Mouse (Mus musculus) splenic B cell, adult 2 months (primary cell): Measurements from ENCODE around the gene Arfip2.

Source experiments
- DNase-seq: peaks from one replicate; pipeline ENCODE4 v3.0.0-alpha.2; 2011; ENCODE audit warnings: low read depth, low spot score
- H3K27me3 ChIP-seq: 2 replicates; pipeline ENCODE4 v1.6.1; 2012; ENCODE audit warnings: mild to moderate bottlenecking, low read length, moderate library complexity, mixed read lengths; ENCODE audit not compliant: control insufficient read depth, poor library complexity, insufficient read depth, severe bottlenecking
- H3K36me3 ChIP-seq: 2 replicates; pipeline ENCODE4 v1.6.1; 2012; ENCODE audit warnings: mild to moderate bottlenecking, low read length, moderate library complexity, mixed read lengths; ENCODE audit not compliant: control insufficient read depth, poor library complexity, insufficient read depth, severe bottlenecking

The Arfip2 gene

DNA sequence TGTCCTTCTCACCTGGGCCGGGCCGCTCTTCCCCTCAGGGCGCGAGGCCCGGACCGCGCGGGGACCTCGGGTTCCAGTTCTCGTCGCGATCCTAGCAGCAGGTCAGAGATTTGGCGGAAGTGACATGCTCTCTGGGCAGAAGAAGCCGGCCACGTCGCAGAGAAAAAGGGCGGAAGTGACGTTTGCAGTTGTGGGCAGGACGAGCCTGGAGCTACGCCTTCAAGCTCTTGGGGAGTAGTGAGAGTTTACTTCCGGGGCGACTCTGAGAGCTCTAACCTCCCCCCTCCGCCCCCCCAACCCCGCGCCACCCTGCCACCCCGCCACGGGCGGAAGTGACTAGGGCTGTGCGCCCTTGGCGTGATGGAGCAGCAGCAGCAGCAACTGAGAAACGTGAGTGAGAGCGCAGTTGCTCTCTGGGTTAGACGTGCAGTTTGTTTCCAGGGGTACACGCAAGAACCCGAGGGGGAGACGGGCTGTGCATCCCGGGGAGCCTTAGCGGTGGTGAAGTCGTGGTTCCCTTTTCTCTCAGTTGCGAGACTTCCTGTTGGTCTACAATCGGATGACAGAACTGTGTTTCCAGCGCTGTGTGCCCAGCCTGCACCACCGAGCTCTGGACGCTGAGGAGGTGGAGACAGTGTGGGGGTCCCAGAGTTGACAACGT is at the start of gene Arfip2, which contains the start of gene Gm45799:
Gene Arfip2 (minus strand): TSS at position 184 of the 661 bp plus-strand sequence.
Gene Gm45799 (plus strand): TSS at position 320 of the 661 bp plus-strand sequence.
- peak; percentile 99 for DNase-seq
- H3K36me3 ChIP-seq: peaks cover 5% of the 10 kb centered on the region; the same call in 1 of the 2 replicates
- no peaks in the 10 kb centered on the region for H3K27me3 ChIP-seq

DNA sequence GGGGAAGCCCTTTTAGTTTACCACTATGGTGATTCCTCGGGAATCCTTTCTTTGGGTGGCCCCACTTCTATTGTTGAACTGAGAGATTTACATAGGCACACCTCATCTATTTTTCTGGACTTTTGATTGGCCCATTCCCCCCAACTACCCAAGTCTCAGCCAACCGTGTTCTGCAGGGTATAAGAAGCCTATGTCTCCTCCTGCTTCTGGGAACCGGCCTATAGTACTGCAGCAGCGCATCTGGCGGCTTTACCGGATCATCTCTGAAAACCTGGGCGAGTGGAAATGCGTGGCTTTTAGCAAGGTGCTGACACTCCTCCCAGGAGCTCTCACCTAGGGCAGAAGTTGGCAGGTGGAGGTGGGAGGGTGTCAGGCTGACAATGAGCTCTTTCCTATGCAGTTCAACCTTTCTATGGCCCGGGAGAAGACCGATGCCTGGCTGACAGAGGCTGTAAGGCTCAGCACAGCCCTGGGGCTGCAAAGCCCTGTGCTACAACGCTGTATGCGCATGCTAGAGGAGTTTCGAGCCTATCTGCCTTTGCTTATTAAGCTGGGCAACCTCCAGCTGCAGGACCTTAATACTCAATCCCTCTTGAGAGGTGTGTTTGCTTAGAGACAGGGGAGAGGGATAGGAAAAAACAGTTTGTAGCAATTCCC is 45.5 kb upstream of the Arfip2 start:
- no peaks in the 10 kb centered on the region for H3K36me3 ChIP-seq
- no peak for DNase-seq
- H3K27me3 ChIP-seq: no peaks in the 10 kb centered on the region

DNA sequence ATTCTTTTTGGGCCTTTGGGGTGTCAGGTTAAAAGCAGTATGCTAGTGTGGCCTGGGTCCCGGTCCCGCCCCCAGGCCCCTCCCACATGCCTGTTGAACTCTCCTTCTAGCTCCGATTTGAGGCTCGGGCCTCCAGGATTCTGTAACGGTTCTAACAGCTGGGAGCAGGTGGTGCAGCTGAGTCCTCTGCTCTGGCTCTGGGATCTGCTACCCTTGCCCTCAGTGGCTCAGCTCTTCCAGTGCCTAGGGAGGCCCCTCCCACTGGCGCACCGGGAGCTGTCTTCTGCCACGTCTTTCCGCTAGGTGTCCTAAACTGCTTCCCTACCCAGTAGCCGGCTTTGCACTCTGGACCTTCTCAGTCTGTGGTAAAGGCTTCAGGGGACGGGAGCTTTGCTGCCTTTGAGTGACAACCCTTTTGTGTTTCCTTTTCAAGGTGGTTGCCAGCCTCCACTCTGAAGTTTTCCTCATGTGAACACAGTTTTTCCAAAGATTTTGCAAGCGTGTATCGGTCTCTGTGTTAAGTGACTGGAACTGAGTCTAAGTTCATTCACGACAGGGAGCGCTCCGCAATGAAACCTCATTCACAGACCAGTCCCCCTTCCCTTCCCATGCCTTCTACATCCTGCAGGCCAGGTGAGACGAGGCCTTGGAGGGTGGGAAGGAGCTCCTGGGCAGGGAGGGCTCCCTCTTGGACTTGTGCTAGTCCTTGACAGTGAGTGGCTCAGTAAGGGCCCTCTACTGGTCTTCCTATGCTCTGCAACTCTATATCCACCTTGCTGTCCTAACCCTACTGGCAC is 10.6 kb upstream of the Arfip2 start, which contains the start of gene Dnhd1:
Gene Dnhd1 (plus strand): TSS at position 189 of the 797 bp plus-strand sequence.
- no peaks in the 10 kb centered on the region for H3K27me3 ChIP-seq
- no peaks in the 10 kb centered on the region for H3K36me3 ChIP-seq
- DNase-seq: peak; percentile 72

DNA sequence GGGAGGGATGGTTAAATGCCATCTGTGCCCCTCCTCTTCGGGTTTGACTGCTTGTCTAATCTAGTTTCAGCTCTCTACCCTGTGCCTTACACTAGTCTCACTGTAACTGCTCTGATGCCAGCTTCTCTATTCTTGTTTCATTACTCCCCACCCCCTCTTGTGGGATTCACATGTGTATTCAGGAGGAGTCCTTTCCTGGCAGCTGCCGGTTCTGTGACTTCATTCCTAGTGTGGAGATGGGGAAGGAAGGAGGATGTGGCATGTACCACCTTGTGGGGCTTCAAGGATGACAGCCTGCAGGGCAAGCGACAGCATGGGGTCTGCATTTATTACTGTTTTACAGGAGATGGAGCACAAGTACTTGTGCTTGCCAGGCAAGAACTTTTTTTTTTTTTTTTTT is 1.7 kb upstream of the Arfip2 start:
- DNase-seq: no peak
- Histone ChIP-seq H3K27me3 (no peaks in the 10 kb centered on the region), H3K36me3 (peaks cover 5% of the 10 kb centered on the region; the same call in 1 of the 2 replicates)

DNA sequence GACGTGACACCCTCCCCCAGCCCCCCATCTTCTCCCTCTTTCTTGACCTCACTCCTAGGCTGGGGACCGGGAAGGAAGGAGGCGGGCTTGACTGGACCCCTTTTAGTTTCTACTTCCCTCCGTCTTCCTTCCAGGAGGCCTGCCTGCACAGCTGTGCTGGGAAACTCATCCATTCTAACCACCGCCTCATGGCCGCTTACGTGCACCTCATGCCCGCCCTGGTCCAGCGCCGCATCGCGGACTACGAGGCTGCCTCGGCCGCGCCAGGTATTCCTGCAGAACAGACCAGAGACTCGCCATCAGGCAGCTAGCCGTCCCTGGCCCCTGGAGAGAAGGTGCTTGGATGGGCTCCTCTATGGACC is 659 bp upstream of the Arfip2 start:
- H3K27me3 ChIP-seq: no peaks in the 10 kb centered on the region
- H3K36me3 ChIP-seq: peaks cover 5% of the 10 kb centered on the region; the same call in 1 of the 2 replicates
- DNase-seq: no peak

DNA sequence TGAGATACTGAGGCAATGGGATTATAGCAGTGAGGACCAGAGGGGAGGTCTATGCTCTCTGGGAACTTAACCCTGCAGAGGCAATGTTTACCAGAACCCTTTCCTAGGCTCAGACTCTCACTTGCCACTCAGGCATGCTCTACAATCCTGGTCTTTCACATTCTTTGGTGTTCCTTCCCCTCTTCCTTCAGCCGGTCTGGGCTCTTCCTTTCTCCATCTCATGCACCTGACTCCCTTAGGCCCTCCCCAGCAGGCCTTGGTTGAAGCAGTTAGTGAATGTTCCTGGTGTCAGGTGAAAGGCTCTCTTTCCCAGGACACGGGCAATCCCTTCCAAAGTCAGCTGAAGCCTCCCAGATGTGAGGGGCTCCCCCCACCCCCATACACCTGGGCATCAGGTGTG is 460 bp downstream of the Arfip2 start, which contains the start of gene Timm10b:
Gene Timm10b (plus strand): TSS at position 301 of the 400 bp plus-strand sequence.
- DNase-seq: no peak
- no peaks in the 10 kb centered on the region for H3K27me3 ChIP-seq

DNA sequence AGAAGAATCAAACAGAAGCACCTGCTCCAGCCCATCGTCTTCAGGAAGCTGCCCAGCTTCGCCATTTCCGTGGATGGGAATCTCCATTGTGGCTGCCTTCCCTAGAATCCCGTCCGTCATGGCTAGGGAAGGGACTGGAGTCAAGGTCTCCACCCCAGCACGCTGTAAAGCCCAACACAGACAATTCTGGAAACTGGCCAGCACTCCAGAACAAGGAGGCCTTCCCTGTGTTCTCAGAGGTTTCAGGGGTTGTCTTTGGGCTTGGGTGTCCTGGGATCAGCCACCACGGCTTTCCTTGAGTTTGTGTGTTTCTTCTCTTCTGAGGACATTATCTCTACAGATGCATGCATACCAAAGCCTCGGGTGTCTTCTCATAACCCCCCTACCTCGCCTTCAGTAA is 912 bp downstream of the Arfip2 start:
- no peak for DNase-seq
- no peaks in the 10 kb centered on the region for H3K27me3 ChIP-seq
- no peaks in the 10 kb centered on the region; the same call in 1 of the 2 replicates for H3K36me3 ChIP-seq

More for the DNA sequence above, 460 bp downstream of the Arfip2 start, which contains the start of gene Timm10b:
- peaks cover 1% of the 10 kb centered on the region; the same call in 1 of the 2 replicates for H3K36me3 ChIP-seq

DNA sequence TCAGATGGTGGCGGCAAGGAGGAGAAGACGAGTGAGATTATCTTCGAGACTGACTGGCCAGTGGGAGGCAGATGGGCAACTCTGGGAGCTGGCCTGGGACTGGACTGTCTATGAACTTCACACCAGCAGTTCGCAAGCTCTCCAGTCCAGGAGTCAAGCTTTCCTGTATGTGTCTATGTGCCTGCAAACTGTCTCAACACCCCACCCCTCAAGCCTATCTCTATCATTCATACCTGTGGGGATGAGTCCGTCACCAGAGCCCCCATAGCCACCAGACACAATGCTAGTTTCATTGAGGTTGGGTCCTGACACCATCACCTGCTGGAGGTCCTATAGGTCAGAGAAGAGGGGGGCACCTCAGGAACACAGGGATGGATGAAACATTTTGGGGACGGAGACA is 1.4 kb downstream of the Arfip2 start:
- Histone ChIP-seq H3K36me3 (no peaks in the 10 kb centered on the region; the same call in 1 of the 2 replicates), H3K27me3 (no peaks in the 10 kb centered on the region)
- no peak for DNase-seq

DNA sequence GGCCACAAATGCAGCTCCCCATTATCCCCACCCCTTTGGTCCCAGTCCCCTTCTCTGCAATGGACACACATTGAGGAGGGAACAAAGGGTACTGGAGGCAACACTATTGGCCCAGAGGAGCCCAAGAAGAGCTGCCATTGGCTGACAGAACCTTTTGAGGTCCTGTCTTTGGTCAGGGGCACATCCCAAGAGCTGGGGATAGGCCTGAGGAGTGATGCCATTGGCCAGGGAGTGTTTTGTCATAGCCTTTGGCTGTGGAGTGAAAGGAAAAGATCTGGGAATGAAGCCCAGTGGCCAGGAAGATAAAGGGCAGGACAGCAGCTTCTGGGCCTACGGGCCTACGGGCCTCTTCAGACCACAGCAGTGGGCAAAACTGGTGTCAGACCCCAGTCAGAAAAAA is 4.5 kb downstream of the Arfip2 start:
- Histone ChIP-seq H3K27me3 (no peaks in the 10 kb centered on the region), H3K36me3 (no peaks in the 10 kb centered on the region; the same call in 1 of the 2 replicates)
- DNase-seq: no peak

DNA sequence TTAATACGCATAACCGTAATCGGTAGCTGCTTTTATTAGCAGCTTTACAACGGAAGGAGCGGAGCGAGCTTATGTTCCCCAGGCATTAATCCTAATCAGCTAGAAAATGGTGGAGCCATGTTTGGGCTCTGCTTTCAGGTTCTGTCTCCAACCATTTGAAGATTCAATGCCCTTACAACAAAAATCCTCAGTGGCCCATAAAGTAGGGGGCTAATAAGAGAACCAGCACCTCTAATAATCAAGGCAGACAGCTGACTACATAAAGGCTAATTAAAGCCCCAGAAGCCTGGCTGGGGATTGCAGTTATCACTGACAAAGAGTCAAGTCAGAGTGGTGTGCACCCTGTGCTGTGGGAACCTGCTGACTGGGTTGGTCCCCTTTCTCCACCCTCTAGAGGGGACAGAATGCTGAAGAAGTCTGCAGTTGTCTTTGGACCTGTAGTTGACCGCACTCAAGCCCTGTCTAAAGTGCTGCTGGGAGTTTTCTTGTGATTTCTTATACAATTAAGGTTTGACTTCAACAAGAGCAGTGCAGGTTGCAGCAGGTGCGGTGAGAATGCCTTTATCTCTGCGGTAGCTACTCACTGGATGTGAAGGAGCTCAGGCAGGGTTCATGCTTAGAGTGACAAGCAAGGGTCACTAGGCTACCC is 5.8 kb downstream of the Arfip2 start:
- H3K36me3 ChIP-seq: no peaks in the 10 kb centered on the region; the same call in 1 of the 2 replicates
- no peaks in the 10 kb centered on the region for H3K27me3 ChIP-seq
- DNase-seq: no peak

DNA sequence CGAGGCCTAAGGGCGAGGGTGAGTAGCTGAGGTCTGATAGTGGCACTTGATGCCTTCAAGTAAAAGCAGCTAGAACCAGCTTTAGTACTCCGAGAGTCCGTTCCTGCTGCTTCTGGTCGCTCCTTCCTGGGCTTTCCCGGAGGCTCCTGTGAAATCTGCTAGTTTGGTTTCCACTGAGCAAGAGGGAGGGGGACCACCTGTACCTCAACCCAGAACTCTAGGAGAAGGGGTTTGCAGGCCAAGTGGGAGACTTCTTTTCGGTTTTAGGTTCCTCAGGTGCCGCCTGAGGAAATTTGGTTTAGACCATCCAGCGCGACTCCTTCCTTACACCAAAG is 6.4 kb downstream of the Arfip2 start:
- Histone ChIP-seq H3K27me3 (no peaks in the 10 kb centered on the region), H3K36me3 (no peaks in the 10 kb centered on the region; the same call in 1 of the 2 replicates)
- DNase-seq: no peak

DNA sequence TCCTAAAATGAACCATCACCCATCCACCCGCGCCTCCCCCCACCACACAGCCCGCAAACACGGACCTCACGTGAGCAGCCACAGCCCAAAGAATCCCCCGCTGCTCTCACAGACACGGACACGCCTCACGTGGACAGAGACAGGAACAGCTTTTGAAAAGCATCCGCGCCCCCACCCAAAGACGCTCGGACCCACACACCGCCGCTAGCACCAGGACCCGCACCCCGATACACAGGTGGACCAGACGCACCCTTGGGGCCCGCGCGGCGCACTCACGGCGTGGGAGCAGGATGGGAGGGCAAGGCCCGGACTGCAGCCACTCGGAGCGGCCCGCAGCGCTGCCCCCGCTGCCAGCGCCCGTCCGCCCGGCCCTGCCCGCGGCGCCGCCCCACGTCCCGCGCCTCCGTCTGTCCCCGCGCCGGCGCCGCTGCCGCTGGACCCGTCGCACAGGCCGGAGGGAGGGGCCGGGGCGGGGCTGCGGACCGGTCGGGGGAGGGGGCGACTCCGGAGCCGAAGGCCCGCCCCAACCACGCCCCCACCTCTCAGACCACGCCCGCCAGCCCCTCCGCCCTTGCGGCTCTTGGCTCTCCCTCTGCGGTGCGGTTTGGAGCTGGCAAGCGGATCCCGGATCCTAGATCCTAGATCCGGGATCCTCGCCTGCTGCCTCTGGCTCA is 7.0 kb downstream of the Arfip2 start, which contains the start of gene Trim3:
Gene Trim3 (minus strand): TSS at position 445 of the 674 bp plus-strand sequence.
- Histone ChIP-seq H3K36me3 (no peaks in the 10 kb centered on the region; the same call in 1 of the 2 replicates), H3K27me3 (no peaks in the 10 kb centered on the region)
- peak; percentile 81 for DNase-seq

DNA sequence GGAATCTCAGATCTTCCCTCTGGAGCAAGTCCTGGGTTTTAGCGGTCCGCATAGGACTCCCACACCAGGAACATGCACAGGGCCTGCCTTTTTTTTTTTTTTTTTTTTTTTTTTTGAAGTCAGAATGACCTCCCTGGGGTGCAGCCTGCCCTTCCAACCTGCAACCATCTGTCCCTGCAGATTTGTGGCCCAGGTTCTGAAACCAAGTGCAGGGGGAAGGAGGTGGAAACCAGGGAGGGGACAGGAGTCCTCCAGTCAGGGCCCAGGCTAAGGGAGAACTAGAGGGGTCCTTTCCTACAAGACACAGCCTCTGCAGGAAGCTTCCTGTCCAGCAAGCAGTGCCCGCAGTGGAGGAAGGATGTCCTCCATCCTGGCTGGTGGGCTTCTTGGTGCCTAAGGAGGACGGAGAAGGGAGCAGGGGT is 7.7 kb downstream of the Arfip2 start:
- Histone ChIP-seq H3K36me3 (no peaks in the 10 kb centered on the region; the same call in 1 of the 2 replicates), H3K27me3 (no peaks in the 10 kb centered on the region)
- peak; percentile 10 for DNase-seq

DNA sequence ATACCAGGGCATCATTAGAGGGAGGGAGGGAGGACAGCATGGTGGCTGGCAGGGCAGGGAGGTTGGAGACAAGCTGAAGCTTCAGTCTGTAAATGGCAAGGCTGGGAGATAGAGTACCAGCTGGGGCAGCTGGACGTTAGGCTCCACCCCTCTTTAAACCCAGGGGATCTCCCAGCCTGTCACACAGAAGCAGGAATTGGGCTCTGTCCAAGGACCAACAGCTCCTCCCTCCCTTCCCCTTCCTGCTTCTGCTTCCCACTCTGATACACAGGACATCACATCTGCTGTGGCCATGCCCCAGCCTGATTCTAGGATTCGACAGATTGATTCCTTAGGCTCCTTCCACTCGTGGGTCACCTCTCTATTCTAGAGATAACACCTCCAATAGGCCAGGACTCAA is 11.6 kb downstream of the Arfip2 start:
- Histone ChIP-seq H3K27me3 (no peaks in the 10 kb centered on the region), H3K36me3 (no peaks in the 10 kb centered on the region)
- DNase-seq: no peak
